Mouse (Mus musculus): ENCODE results near the gene Lta. TPM values are rescaled to one million over a fixed set of nuclear protein-coding genes. Genes with fewer than 3 reads are reported as not detected.

Gene Lta
- total RNA-seq, 4 experiments from 2014 or later = 0.28 to 1.2 (median 0.58) TPM

GRCm38 (mm10) chr17:35187345-35187744 lies 17.8 kb downstream of the Lta start:
- no peak for DNase-seq (ENCODE audit: low spot score in 2 of 2)

GRCm38 (mm10) chr17:35186681-35187080 lies 18.5 kb downstream of the Lta start:
- DNase-seq (ENCODE audit: low spot score in 2 of 2) = no peak

- DNase-seq (ENCODE audit: low spot score in 2 of 2) = no peak
Measured at GRCm38 (mm10) chr17:35185639-35186611, 19.2 kb downstream of the Lta start.

DNA sequence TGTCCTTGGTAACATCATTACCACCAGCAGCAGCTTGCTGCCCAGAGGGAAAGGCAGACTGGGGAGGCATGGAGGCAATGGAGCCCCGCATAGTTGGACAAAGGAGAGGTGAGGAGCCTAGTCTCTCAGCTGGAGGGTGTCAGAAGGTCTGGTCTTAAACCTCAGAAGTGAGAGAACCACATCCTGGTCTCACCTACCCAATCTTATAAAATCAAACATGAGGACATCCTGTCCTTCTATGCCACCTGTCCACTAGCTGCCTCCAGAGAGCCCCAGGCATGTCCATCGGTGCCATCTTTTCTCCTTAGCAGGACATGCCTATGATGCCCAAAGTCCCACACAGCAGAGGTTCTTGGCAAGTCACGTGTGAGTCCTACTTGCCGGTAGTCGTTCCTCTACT lies 25.1 kb downstream of the Lta start:
- no peak for DNase-seq (ENCODE audit: low spot score in 2 of 2)

GRCm38 (mm10) chr17:35178528-35178927 lies 26.6 kb downstream of the Lta start:
- no peak for DNase-seq (ENCODE audit: low spot score in 2 of 2)

DNA sequence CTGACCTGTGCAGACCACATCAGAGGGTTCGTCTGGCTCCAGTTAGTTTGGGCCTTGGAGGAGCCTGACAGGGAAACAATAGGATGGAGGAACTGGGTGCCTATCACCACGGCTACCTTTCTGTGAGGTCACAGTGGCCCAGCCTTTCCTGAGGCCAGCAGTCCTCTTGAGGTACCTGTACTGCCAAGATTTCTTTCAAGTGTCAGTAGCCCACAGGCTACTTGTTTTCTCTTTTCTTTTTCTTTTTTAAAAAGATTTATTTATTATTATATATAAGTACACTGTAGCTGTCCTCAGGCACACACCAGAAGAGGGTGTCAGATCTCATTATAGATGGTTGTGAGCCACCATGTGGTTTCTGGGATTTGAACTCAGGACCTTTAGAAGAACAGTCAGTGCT lies 29.2 kb downstream of the Lta start, which contains the start of gene Aif1:
Gene Aif1 (minus strand): TSS at position 101 of the 400 bp plus-strand sequence.
- DNase-seq (ENCODE audit: low spot score in 2 of 2) = no peak

DNA sequence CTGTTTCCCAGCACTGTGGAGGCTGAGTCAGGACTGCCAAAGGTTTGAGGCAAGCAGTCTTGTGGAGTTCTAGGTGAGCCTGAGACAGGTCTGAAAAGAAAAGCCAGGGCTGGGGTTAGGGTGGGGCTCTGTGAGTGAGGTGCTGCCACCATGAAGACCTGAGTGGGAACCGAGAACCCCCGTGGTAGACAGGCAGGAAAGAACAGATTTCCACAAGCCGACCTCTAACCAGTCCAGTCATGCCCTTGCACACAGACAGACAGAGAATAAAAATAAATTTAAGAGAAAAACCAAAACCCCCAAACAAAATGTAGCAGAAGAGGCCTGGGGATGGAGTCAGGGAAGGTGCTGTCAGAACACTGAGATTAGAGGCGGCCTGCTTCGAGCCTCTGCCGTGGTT lies 29.8 kb downstream of the Lta start:
- no peak for DNase-seq (ENCODE audit: low spot score in 2 of 2)

GRCm38 (mm10) chr17:35174201-35174977 lies 30.8 kb downstream of the Lta start:
- DNase-seq (ENCODE audit: low spot score in 2 of 2) = no peak

GRCm38 (mm10) chr17:35173329-35173728 lies 31.8 kb downstream of the Lta start:
- DNase-seq (ENCODE audit: low spot score in 2 of 2) = no peak

DNA sequence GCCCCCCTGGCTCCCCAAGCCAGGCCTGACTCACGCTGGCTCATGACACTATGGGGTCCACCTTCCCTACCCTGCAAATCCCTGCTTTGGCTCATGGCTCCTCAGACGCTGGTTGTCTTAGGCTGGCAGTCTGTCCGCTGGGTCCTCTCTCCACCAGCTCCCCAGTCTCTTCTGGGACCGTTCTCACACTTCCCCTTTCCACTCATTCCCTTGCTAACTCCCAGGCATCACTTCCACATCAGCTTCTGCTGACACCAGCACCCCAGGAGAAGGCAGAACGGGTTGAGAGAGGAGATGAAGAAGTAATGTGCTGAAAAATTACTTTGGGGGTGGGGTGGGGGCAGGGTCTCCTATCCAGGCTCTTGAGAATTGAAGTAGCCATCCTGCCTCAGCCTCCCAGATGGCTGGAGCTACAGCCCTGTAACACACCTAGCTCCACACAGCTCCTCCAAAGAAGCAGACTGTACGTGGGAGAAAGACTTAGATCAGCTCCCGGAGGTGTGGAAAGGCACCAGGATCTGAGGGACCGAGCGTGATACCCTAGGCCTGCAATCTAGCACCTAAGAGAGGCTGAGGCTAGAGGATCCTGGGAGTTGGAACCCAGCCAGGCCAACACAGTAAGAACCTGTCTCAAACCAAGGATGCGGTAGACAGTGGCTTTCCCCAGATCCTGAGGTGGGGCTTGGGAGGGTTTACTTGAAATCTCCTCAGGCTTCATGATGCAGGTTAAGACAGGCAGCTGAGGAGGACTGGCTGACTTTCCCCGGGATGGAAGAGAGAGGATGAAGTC lies 32.5 kb downstream of the Lta start:
- peak in 1 of 2 experiments; percentile 72 for DNase-seq (ENCODE audit: low spot score in 2 of 2)

DNA sequence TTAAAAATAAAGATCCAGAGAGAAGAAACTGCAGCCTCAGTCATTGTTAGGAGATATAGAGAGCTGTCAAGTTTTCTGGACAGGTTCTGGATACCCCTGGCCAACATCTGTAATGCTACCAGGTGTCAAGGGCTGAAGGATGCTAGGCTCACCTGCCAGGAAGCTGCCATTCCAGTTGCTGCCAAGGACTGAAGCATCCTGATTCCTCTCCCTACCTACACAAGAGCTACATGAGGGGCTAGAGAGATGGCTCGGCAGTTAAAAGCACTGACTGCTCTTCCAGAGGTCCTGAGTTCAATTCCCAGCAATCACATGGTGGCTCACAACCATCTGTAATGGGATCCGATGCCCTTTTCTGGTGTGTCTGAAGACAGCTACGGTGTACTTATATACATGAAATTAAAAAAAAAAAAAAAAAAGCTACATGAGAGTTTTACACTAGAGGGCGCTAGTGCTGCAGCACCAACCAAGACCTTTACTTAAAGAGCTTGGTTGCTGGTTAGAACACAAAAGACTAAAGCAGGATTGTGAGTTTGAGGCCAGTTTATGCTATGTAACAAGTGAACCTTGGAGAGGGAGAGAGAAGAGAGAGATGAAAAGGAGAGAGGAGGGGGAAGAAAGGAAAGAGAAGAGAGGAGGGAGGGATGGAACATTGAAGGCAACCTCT lies 36.5 kb downstream of the Lta start:
- DNase-seq (ENCODE audit: low spot score in 2 of 2) = no peak

DNA sequence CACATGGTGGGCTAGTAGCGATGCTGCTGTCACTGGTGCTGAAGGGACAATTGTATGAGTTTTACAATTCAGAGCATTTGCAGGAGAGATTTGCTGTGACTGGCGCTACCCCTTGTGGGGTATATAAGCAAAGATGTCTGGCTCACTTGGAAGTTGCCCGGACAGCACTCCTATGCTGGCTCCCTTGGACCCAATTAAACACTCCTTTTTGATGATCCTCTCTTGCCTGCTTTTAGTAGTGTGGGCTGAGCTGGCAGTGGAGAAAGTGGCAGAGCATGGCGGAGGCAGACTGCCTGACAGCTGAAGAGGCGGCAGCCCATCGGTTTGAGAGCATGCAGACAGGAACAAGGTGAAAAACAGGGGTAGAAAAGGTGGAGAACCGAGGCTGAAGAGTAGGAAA lies 37.4 kb downstream of the Lta start:
- DNase-seq (ENCODE audit: low spot score in 2 of 2) = peak in 1 of 2 experiments; percentile 50

GRCm38 (mm10) chr17:35166352-35167035 lies 38.7 kb downstream of the Lta start:
- peak in 1 of 2 experiments; percentile 70 for DNase-seq (ENCODE audit: low spot score in 2 of 2)

- no peak for DNase-seq (ENCODE audit: low spot score in 2 of 2)
Measured at GRCm38 (mm10) chr17:35165451-35166155, 39.5 kb downstream of the Lta start.

GRCm38 (mm10) chr17:35164568-35165450 lies 40.3 kb downstream of the Lta start, which contains the start of gene Prrc2a:
TSS of gene Prrc2a (minus strand) at chr17:35164897.
- DNase-seq (ENCODE audit: low spot score in 2 of 2) = peak; percentile 98 to 99

GRCm38 (mm10) chr17:35164218-35164567 lies 41.0 kb downstream of the Lta start:
- DNase-seq (ENCODE audit: low spot score in 2 of 2) = no peak

GRCm38 (mm10) chr17:35163326-35164081 lies 41.6 kb downstream of the Lta start:
- no peak for DNase-seq (ENCODE audit: low spot score in 2 of 2)

GRCm38 (mm10) chr17:35162730-35163129 lies 42.4 kb downstream of the Lta start:
- DNase-seq (ENCODE audit: low spot score in 2 of 2) = no peak

Data from left cerebral cortex, adult 8-10 months (tissue).